Mouse (Mus musculus) ES-E14 (cell line): ENCODE results near the gene Acvrl1. TPM values are rescaled to one million over a fixed set of nuclear protein-coding genes. Genes with fewer than 3 reads are reported as not detected.
A peak's percentile ranks its signal among the peaks of the same experiment; 100 is the strongest.

Source experiments
- DNase-seq: peaks from one replicate; pipeline ENCODE4 v3.0.0-alpha.2; 2013; ENCODE audit warnings: low read depth, low spot score
- H3K27ac ChIP-seq: 2 replicates; pipeline ENCODE4 v1.5.1; 2012; ENCODE audit warnings: low read depth, mild to moderate bottlenecking, low read length, moderate library complexity, mixed read lengths; ENCODE audit not compliant: poor library complexity, insufficient read depth, severe bottlenecking
- H3K36me3 ChIP-seq: 2 replicates; pipeline ENCODE4 v1.6.1; 2012; ENCODE audit warnings: mild to moderate bottlenecking, low read length, moderate library complexity, mixed read lengths; ENCODE audit not compliant: control insufficient read depth, poor library complexity, insufficient read depth, severe bottlenecking
- H3K4me1 ChIP-seq, 2 experiments: fragments of 150-350 bp in 1 of 2; sonication (generic) in 1 of 2; 2 replicates each; pipeline ENCODE4 v1.6.1; 2012; ENCODE audit warnings: low read length in 2 of 2, mild to moderate bottlenecking in 1 of 2, mixed read lengths in 1 of 2; ENCODE audit not compliant: control insufficient read depth in 2 of 2, insufficient read depth in 2 of 2, poor library complexity in 1 of 2
- H3K4me3 ChIP-seq, 2 experiments: fragments of 150-350 bp in 1 of 2; sonication (generic) in 1 of 2; 2 replicates each; pipeline ENCODE4 v1.5.1; 2012; ENCODE audit warnings: low read length in 2 of 2, low read depth in 1 of 2, mild to moderate bottlenecking in 1 of 2, mixed read lengths in 1 of 2; ENCODE audit not compliant: insufficient read depth in 1 of 2, poor library complexity in 1 of 2, severe bottlenecking in 1 of 2
- H3K9ac ChIP-seq: 2 replicates; pipeline ENCODE4 v1.6.1; 2012; ENCODE audit warnings: low read depth, mild to moderate bottlenecking, low read length, mixed read lengths; ENCODE audit not compliant: poor library complexity, insufficient read depth, severe bottlenecking
- H3K9me3 ChIP-seq: fragments of 150-350 bp; sonication (generic); 2 replicates; pipeline ENCODE4 v1.6.1; 2012; ENCODE audit warnings: low read depth, mild to moderate bottlenecking, low read length; ENCODE audit not compliant: control insufficient read depth, insufficient read depth
- CHD2 ChIP-seq: IDR thresholded peaks from 2 replicates; pipeline ENCODE4 v1.6.1; 2014; ENCODE audit warnings: mild to moderate bottlenecking, low read depth, low read length, inconsistent platforms
- HCFC1 ChIP-seq: IDR thresholded peaks from 2 replicates; pipeline ENCODE4 v1.6.1; 2012; ENCODE audit warnings: low read length, inconsistent platforms, borderline replicate concordance; ENCODE audit not compliant: insufficient read depth
- MAFK ChIP-seq: IDR thresholded peaks from 2 replicates; pipeline ENCODE4 v1.6.1; 2014; ENCODE audit warnings: mild to moderate bottlenecking, low read depth, low read length, inconsistent platforms; ENCODE audit not compliant: insufficient read depth
- ZC3H11A ChIP-seq: IDR thresholded peaks from 2 replicates; pipeline ENCODE4 v1.6.1; 2012; ENCODE audit warnings: low read depth, mild to moderate bottlenecking, inconsistent platforms, low read length, borderline replicate concordance
- ZNF384 ChIP-seq: IDR thresholded peaks from 2 replicates; pipeline ENCODE4 v1.6.1; 2012; ENCODE audit warnings: low read depth, low read length, inconsistent platforms
- in situ Hi-C, 2 experiments: fragments of 600-800 bp; cut with MboI; formaldehyde crosslinking; loops; one replicate each; pipeline ENCODE4 v1.15.1; 2025; ENCODE audit warnings: low sequenced_read_pairs in 2 of 2, inconsistent platforms in 1 of 2; ENCODE audit not compliant: unreplicated experiment in 2 of 2
- total RNA-seq: library from RNA; depleted of rRNA; stranded (reverse); fragments of 300-350 nt; gene quantifications from 2 replicates; pipeline ENCODE4 v1.2.3, GENCODE M21; 2012

Acvrl1 gene
- total RNA-seq, 1 experiment, result 3.3 TPM

DNA sequence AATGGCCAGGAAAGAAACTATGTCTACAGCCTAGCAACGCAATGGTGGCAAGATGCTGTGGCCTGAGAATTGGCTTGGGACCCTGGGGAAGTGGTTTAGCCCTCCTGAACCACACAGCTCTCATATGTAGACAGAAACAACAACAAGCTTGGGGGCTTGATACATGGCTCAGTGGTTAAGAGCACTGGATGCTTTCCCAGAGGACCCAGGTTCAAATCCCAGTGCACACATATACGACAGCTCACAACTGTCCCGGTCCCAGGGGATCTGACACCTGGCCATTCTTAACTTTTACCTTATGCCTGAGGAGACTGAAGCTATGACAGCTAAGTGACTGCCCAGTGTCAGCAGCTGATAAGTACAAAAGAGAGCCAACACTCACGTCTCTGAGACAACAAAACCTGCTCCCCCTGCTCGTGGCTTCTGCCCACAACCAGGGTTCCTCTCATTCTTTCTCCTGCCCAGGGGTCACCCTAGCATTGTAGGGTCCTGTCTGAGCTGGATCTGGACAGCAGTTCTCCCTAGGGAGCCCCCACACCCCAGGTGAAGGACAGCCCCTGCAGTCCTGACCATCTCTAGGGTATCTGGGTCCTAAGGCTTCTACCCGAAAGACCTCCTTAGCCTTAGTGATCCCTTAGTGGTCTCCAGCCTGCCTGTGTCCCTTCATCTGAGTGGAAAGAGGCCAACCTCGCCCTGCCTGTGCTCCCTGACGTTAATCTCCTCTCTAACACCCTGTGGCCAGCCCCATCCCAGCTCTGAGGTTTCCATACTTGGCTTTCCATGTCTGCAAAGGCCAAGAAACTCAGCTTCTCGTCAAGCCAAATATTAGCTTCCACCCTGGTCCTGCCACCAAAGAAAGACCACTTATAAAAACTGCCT is 6.7 kb upstream of the Acvrl1 start:
- Histone ChIP-seq H3K27ac (no peak overlapping the region), H3K9ac (no peak overlapping the region), H3K4me3 (no peak overlapping the region), H3K4me1 (peaks cover 5 to 9% of the 10 kb centered on the region in 2 experiments; a peak in 3 of 4 replicates), H3K9me3 (no peaks in the 10 kb centered on the region), H3K36me3 (no peaks in the 10 kb centered on the region)
- in situ Hi-C loops, result no loop called here
- TF ChIP-seq HCFC1 (no peak), ZNF384 (no peak), ZC3H11A (no peak), MAFK (no peak), CHD2 (no peak)
- DNase-seq, result no peak

- Histone ChIP-seq H3K4me1 (peaks cover 5 to 12% of the 10 kb centered on the region in 2 experiments; a peak in 3 of 4 replicates), H3K9me3 (no peaks in the 10 kb centered on the region), H3K4me3 (no peak overlapping the region), H3K36me3 (no peaks in the 10 kb centered on the region), H3K27ac (no peak overlapping the region), H3K9ac (no peak overlapping the region)
- peak; percentile 55 for DNase-seq
- in situ Hi-C loops, result no loop called here
- TF ChIP-seq HCFC1 (no peak), MAFK (no peak), CHD2 (no peak), ZNF384 (no peak), ZC3H11A (no peak)
Measured at GRCm38 (mm10) chr15:101122290-101122589, 6.1 kb upstream of the Acvrl1 start.

- Histone ChIP-seq H3K4me3 (no peak overlapping the region), H3K9me3 (no peaks in the 10 kb centered on the region), H3K36me3 (no peaks in the 10 kb centered on the region), H3K27ac (no peak overlapping the region), H3K4me1 (peaks cover 8 to 15% of the 10 kb centered on the region in 2 experiments; a peak in 3 of 4 replicates), H3K9ac (no peak overlapping the region)
- TF ChIP-seq ZC3H11A, result no peak
- TF ChIP-seq ZNF384, result no peak
- no peak for TF ChIP-seq MAFK
- no peak for TF ChIP-seq HCFC1
- no peak for TF ChIP-seq CHD2
- in situ Hi-C loops, result no loop called here
- no peak for DNase-seq
Measured at GRCm38 (mm10) chr15:101123202-101123601, 5.1 kb upstream of the Acvrl1 start.

DNA sequence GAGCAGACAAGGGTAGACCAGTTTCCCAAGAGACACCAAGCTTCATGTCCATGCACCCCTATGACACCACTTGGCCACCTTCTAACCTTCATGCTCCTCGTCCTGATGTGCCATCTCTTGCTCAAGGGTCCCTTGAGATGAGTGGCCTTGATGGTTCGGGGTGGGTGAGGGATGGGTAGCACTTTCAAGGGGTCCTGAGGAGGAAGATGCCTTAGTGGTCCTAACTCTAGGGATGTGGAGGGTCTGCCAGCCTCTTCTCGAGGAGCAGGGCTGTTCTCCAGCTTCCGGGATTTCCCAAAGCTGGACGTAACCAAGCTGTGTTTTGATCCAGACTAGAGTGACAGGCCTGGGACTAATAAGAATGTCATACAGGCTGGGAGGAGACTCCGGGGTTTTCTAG is 2.8 kb upstream of the Acvrl1 start:
- no peaks in the 10 kb centered on the region for H3K9me3 ChIP-seq
- H3K36me3 ChIP-seq, result no peaks in the 10 kb centered on the region
- H3K4me1 ChIP-seq, result peaks cover 12 to 21% of the 10 kb centered on the region in 2 experiments; a peak in 3 of 4 replicates
- no peak overlapping the region for H3K4me3 ChIP-seq
- in situ Hi-C loops, result no loop called here
- no peak for DNase-seq
- H3K9ac ChIP-seq, result no peak overlapping the region
- no peak overlapping the region for H3K27ac ChIP-seq
- TF ChIP-seq MAFK, result no peak
- no peak for TF ChIP-seq ZNF384
- TF ChIP-seq ZC3H11A, result no peak
- no peak for TF ChIP-seq CHD2
- no peak for TF ChIP-seq HCFC1
